Mouse (Mus musculus): ENCODE measurements around the gene 1700031F05Rik. TPM values are rescaled to one million over a fixed set of nuclear protein-coding genes. Genes with fewer than 3 reads are reported as not detected.
"Not testable (repeated sequence)": the region's sequence is repeated elsewhere in the genome, so short reads cannot be mapped to it uniquely, and the experiment has no call there.

The 1700031F05Rik gene
- polyA plus RNA-seq (2015; fragmentation: Nextera tagmentation; extraction: Ambion mirVana): not detected in 2 replicates

DNA sequence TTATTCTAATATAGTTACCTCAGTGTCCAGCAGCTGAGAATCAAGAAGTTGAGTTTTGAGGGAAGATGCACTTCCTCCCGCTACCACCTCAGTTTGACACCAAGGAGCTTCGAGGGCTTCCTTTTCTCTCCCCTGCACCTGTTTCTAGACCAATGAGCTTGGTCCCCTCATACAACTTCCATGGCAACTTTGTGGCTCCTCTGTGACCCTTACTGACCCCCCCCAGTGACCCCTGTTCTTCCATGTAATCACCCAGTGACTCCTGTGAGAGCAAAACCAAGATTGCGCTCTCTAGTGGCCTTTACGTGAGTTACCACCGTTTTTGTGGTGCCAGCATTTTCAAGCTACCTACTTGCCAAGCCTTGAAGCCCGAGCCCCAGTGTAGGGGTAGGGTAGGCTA is at the start of gene 1700031F05Rik:
Gene 1700031F05Rik (minus strand): TSS at position 101 of the 400 bp plus-strand sequence.
- Histone ChIP-seq H3K4me3 (replicated peaks; ENCODE audit: low read depth, low read length) (no peak within 1 kb of the TSS), H3K9ac (ENCODE audit: low read depth, low read length) (no peak within 1 kb of the TSS), H3K9me3 (replicated peaks; ENCODE audit: low read length) (no peaks in the 10 kb centered on the region), H3K36me3 (ENCODE audit: insufficient read depth, low read length) (no peaks in the 10 kb centered on the region), H3K27ac (no peak within 1 kb of the TSS), H3K4me2 (ENCODE audit: low read length) (no peak within 1 kb of the TSS), H3K27me3 (ENCODE audit: insufficient read depth, low read length) (no peaks in the 10 kb centered on the region), H3K4me1 (replicated peaks; ENCODE audit: insufficient read depth, low read length) (no peaks in the 10 kb centered on the region)
- no peak for DNase-seq (ENCODE audit: low spot score)
- 91% methylated on average over 6 of the region's 6 CpGs for WGBS
- TF ChIP-seq CTCF (IDR thresholded peaks at IDR 0.05; ENCODE audit: low read depth): no peak
- ATAC-seq (replicated peaks; ENCODE audit: low FRiP score, low read depth): no peak

DNA sequence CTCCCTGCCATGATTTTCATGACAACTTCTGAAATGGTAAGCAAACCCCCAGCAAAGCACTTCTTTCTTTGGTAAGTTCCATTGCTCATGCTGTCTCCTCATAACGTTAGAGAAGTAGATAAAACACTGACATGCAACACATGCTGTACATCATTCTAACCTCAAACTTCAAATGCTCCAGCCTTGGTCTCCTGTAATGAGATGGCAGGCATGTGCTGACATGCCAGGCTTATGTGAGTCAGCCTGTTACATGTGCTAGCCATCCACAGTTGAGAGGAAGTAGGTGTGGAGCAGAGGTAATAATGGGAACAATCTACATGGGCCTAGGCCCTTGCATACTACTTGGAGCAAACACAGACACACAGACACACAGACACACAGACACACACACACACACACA is 47.1 kb upstream of the 1700031F05Rik start:
- not testable (repeated sequence) for H3K9ac ChIP-seq (ENCODE audit: low read depth, low read length); ATAC-seq (replicated peaks; ENCODE audit: low FRiP score, low read depth); H3K27ac ChIP-seq; DNase-seq (ENCODE audit: low spot score); H3K4me1 ChIP-seq (replicated peaks; ENCODE audit: insufficient read depth, low read length); H3K27me3 ChIP-seq (ENCODE audit: insufficient read depth, low read length); H3K4me3 ChIP-seq (replicated peaks; ENCODE audit: low read depth, low read length); H3K4me2 ChIP-seq (ENCODE audit: low read length); H3K9me3 ChIP-seq (replicated peaks; ENCODE audit: low read length); H3K36me3 ChIP-seq (ENCODE audit: insufficient read depth, low read length)
- 85% methylated on average over 1 of the region's 1 CpGs for WGBS

DNA sequence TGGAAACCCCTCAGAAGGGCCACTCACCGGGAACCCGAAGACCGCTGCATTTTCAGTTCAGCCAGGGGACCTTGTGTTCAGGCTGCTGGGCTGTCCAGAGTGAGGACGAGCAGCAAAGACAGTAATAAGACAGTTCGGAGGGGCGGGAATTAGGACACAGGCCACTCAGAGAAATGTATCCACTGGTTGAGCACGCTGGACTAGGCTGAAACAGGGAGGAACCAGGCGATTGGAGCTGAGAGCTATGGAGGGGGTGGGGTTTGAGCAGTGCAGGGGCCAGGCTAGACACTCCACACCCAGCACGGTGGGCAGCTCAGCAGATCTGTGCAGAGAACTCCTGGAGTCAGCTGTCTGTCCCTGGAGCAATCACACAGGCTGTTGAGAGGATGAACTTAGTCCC is 40.8 kb upstream of the 1700031F05Rik start, which contains the start of the genes Dmrtc1a and 1700011M02Rik:
Gene Dmrtc1a (minus strand): TSS at position 101 of the 400 bp plus-strand sequence.
Gene 1700011M02Rik (plus strand): TSS at position 319 of the 400 bp plus-strand sequence.
- WGBS: 79% methylated on average over 6 of the region's 9 CpGs

DNA sequence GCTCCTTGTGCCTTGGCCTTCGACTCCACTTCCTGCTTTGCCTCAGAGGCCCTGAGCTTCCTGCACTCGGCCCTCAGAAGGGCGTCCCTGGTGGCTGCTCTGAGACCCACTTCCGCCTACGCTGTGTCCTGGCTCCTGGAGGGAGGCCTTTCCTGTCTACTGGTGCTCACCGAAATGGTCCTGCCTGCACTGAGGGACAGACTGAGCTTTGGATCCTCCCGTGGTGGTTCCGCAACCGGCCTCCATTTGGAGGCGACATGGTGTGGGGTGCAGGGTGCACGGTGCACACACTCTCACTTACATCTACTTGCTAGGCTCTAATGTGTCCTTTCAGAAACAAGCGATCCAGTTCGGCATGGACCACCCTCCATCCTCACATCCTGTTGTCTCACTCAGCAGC is 13.3 kb downstream of the 1700031F05Rik start, which contains the start of gene Dmrtc1c2:
Gene Dmrtc1c2 (minus strand): TSS at position 101 of the 400 bp plus-strand sequence.
- not testable (repeated sequence) for H3K27me3 ChIP-seq (ENCODE audit: insufficient read depth, low read length); ATAC-seq (replicated peaks; ENCODE audit: low FRiP score, low read depth); H3K9me3 ChIP-seq (replicated peaks; ENCODE audit: low read length); H3K27ac ChIP-seq; H3K4me2 ChIP-seq (ENCODE audit: low read length); DNase-seq (ENCODE audit: low spot score); H3K4me1 ChIP-seq (replicated peaks; ENCODE audit: insufficient read depth, low read length); H3K9ac ChIP-seq (ENCODE audit: low read depth, low read length); H3K4me3 ChIP-seq (replicated peaks; ENCODE audit: low read depth, low read length); H3K36me3 ChIP-seq (ENCODE audit: insufficient read depth, low read length)
- 95% methylated on average over 4 of the region's 13 CpGs for WGBS

More for the DNA sequence above, 40.8 kb upstream of the 1700031F05Rik start, which contains the start of the genes Dmrtc1a and 1700011M02Rik:
- H3K4me1 ChIP-seq (replicated peaks; ENCODE audit: insufficient read depth, low read length); H3K4me3 ChIP-seq (replicated peaks; ENCODE audit: low read depth, low read length); DNase-seq (ENCODE audit: low spot score); H3K27me3 ChIP-seq (ENCODE audit: insufficient read depth, low read length); ATAC-seq (replicated peaks; ENCODE audit: low FRiP score, low read depth); H3K4me2 ChIP-seq (ENCODE audit: low read length); H3K9ac ChIP-seq (ENCODE audit: low read depth, low read length); H3K36me3 ChIP-seq (ENCODE audit: insufficient read depth, low read length); H3K9me3 ChIP-seq (replicated peaks; ENCODE audit: low read length); H3K27ac ChIP-seq: not testable (repeated sequence)

DNA sequence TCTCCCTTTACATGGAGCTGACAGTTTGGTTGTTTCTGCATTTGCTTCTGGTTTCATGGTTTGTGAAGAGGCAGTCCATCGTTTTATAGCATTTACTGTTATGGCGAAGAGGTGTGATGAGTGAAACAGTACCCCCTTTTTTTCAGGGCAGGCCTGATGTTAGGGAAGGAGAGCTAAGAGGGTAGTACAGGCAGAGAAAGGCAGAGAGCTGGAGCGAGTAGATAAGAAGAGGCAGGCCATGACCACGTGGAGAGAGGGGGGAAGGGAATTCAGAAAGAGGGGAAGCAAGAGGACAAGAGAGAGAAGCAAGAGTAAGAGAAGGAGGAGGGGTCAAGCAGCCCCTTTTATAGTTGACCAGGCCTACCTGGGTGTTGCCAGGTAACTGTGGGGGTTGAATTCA is 55.5 kb downstream of the 1700031F05Rik start:
- H3K4me1 ChIP-seq (replicated peaks; ENCODE audit: insufficient read depth, low read length): no peaks in the 10 kb centered on the region
- H3K9me3 ChIP-seq (replicated peaks; ENCODE audit: low read length): no peaks in the 10 kb centered on the region
- no peaks in the 10 kb centered on the region for H3K36me3 ChIP-seq (ENCODE audit: insufficient read depth, low read length)
- H3K27ac ChIP-seq: no peak overlapping the region
- ATAC-seq (replicated peaks; ENCODE audit: low FRiP score, low read depth) (no peak), DNase-seq (ENCODE audit: low spot score) (no peak)
- 69% methylated on average over 4 of the region's 4 CpGs for WGBS
- no peak overlapping the region for H3K9ac ChIP-seq (ENCODE audit: low read depth, low read length)
- H3K27me3 ChIP-seq (ENCODE audit: insufficient read depth, low read length): no peaks in the 10 kb centered on the region
- no peak for TF ChIP-seq CTCF (IDR thresholded peaks at IDR 0.05; ENCODE audit: low read depth)
- no peak overlapping the region for H3K4me2 ChIP-seq (ENCODE audit: low read length)
- H3K4me3 ChIP-seq (replicated peaks; ENCODE audit: low read depth, low read length): no peak overlapping the region

Other genes starting within 250 kb of the 1700031F05Rik start
- 3.8 and 4.0 TPM in 2 replicates for gene Phka1, start 223.7 kb downstream of the 1700031F05Rik start, polyA plus RNA-seq (2015; fragmentation: Nextera tagmentation; extraction: Ambion mirVana)
- gene Gm3880, start 181.0 kb downstream of the 1700031F05Rik start, polyA plus RNA-seq (2015; fragmentation: Nextera tagmentation; extraction: Ambion mirVana): not detected in 2 replicates
- gene Gm9112, start 160.3 kb downstream of the 1700031F05Rik start, polyA plus RNA-seq (2015; fragmentation: Nextera tagmentation; extraction: Ambion mirVana): not detected in 2 replicates
- not detected in 2 replicates for gene Dmrtc1b, start 160.1 kb downstream of the 1700031F05Rik start, polyA plus RNA-seq (2015; fragmentation: Nextera tagmentation; extraction: Ambion mirVana)
- not detected in 2 replicates for gene Dmrtc1c1, start 65.0 kb downstream of the 1700031F05Rik start, polyA plus RNA-seq (2015; fragmentation: Nextera tagmentation; extraction: Ambion mirVana)
- not detected in 2 replicates for gene Dmrtc1c2, start 13.4 kb downstream of the 1700031F05Rik start, polyA plus RNA-seq (2015; fragmentation: Nextera tagmentation; extraction: Ambion mirVana)
- gene Dmrtc1a, start 40.7 kb upstream of the 1700031F05Rik start, polyA plus RNA-seq (2015; fragmentation: Nextera tagmentation; extraction: Ambion mirVana): 2.8 and 3.3 TPM in 2 replicates
- not detected in 2 replicates for gene 1700011M02Rik, start 40.9 kb upstream of the 1700031F05Rik start, polyA plus RNA-seq (2015; fragmentation: Nextera tagmentation; extraction: Ambion mirVana)
- gene 1700018G05Rik, start 60.4 kb upstream of the 1700031F05Rik start, polyA plus RNA-seq (2015; fragmentation: Nextera tagmentation; extraction: Ambion mirVana): not detected in 2 replicates

All from kidney, postnatal 0 days (tissue).